Mouse (Mus musculus): ENCODE measurements around the gene Tbx3. TPM values are rescaled to one million over a fixed set of nuclear protein-coding genes. Genes with fewer than 3 reads are reported as not detected.

Tbx3 gene
- polyA plus RNA-seq, 1 experiment from 2014 or later, result 42.4 TPM

- peak overlapping the region; percentile 63 for H3K9ac ChIP-seq (replicated peaks)
Measured at GRCm38 (mm10) chr5:119681011-119681832, 10.8 kb downstream of the Tbx3 start.

GRCm38 (mm10) chr5:119681833-119682210 lies 11.4 kb downstream of the Tbx3 start:
- 25% methylated on average over 4 of the region's 4 CpGs for WGBS
- Histone ChIP-seq H3K27ac (peak overlapping the region; percentile 64; the same call in 1 of the 2 replicates), H3K9ac (replicated peaks) (no peak overlapping the region), H3K9me3 (no peaks in the 10 kb centered on the region), H3K36me3 (peaks cover 21% of the 10 kb centered on the region), H3K27me3 (peaks cover 93% of the 10 kb centered on the region), H3K4me1 (replicated peaks) (peaks cover 44% of the 10 kb centered on the region), H3K4me2 (peak overlapping the region; percentile 63), H3K4me3 (replicated peaks) (peak overlapping the region; percentile 40)
- ATAC-seq (ENCODE audit: insufficient number of reproducible peaks, insufficient read depth, low FRiP score, low TSS enrichment, low read depth), result no peak

More at GRCm38 (mm10) chr5:119681011-119681832, 10.8 kb downstream of the Tbx3 start:
- H3K4me2 ChIP-seq, result peak overlapping the region; percentile 63
- H3K4me1 ChIP-seq (replicated peaks), result peaks cover 42% of the 10 kb centered on the region
- peaks cover 93% of the 10 kb centered on the region for H3K27me3 ChIP-seq
- no peaks in the 10 kb centered on the region for H3K9me3 ChIP-seq
- H3K27ac ChIP-seq, result peak overlapping the region; percentile 80
- WGBS, result 17% methylated on average over 8 of the region's 8 CpGs
- ATAC-seq (ENCODE audit: insufficient number of reproducible peaks, insufficient read depth, low FRiP score, low TSS enrichment, low read depth), result no peak
- H3K4me3 ChIP-seq (replicated peaks), result peak overlapping the region; percentile 40
- H3K36me3 ChIP-seq, result peaks cover 21% of the 10 kb centered on the region

- peaks cover 21% of the 10 kb centered on the region for H3K36me3 ChIP-seq
- H3K9ac ChIP-seq (replicated peaks), result peak overlapping the region; percentile 48
- H3K27me3 ChIP-seq, result peaks cover 93% of the 10 kb centered on the region
- 9% methylated on average over 40 of the region's 40 CpGs for WGBS
- H3K4me3 ChIP-seq (replicated peaks), result peak overlapping the region; percentile 40
- ATAC-seq (ENCODE audit: insufficient number of reproducible peaks, insufficient read depth, low FRiP score, low TSS enrichment, low read depth), result no peak
- peaks cover 53% of the 10 kb centered on the region for H3K4me1 ChIP-seq (replicated peaks)
- peak overlapping the region; percentile 63 for H3K4me2 ChIP-seq
- peak overlapping the region; percentile 83 for H3K27ac ChIP-seq
- no peaks in the 10 kb centered on the region for H3K9me3 ChIP-seq
Measured at GRCm38 (mm10) chr5:119682646-119683515, 12.4 kb downstream of the Tbx3 start.

GRCm38 (mm10) chr5:119683861-119684260 lies 13.4 kb downstream of the Tbx3 start:
- H3K4me3 ChIP-seq (replicated peaks), result no peak overlapping the region
- ATAC-seq (ENCODE audit: insufficient number of reproducible peaks, insufficient read depth, low FRiP score, low TSS enrichment, low read depth), result no peak
- 33% methylated on average over 5 of the region's 5 CpGs for WGBS
- no peaks in the 10 kb centered on the region for H3K9me3 ChIP-seq
- H3K27me3 ChIP-seq, result peaks cover 93% of the 10 kb centered on the region
- H3K36me3 ChIP-seq, result peaks cover 16% of the 10 kb centered on the region
- peaks cover 59% of the 10 kb centered on the region for H3K4me1 ChIP-seq (replicated peaks)
- no peak overlapping the region; the same call in 1 of the 2 replicates for H3K4me2 ChIP-seq
- peak overlapping the region; percentile 83; the same call in 1 of the 2 replicates for H3K27ac ChIP-seq
- H3K9ac ChIP-seq (replicated peaks), result no peak overlapping the region

GRCm38 (mm10) chr5:119684701-119685391 lies 14.4 kb downstream of the Tbx3 start:
- WGBS, result 3% methylated on average over 15 of the region's 15 CpGs
- no peak overlapping the region for H3K27ac ChIP-seq
- ATAC-seq (ENCODE audit: insufficient number of reproducible peaks, insufficient read depth, low FRiP score, low TSS enrichment, low read depth), result no peak
- H3K9ac ChIP-seq (replicated peaks), result no peak overlapping the region
- H3K4me1 ChIP-seq (replicated peaks), result peaks cover 68% of the 10 kb centered on the region
- H3K4me2 ChIP-seq, result peak overlapping the region; percentile 56
- peaks cover 96% of the 10 kb centered on the region for H3K27me3 ChIP-seq
- H3K4me3 ChIP-seq (replicated peaks), result no peak overlapping the region
- peaks cover 16% of the 10 kb centered on the region for H3K36me3 ChIP-seq
- H3K9me3 ChIP-seq, result no peaks in the 10 kb centered on the region

- Histone ChIP-seq H3K9me3 (no peaks in the 10 kb centered on the region), H3K4me3 (replicated peaks) (peak overlapping the region; percentile 31), H3K4me2 (peak overlapping the region; percentile 56), H3K36me3 (peaks cover 11% of the 10 kb centered on the region), H3K9ac (replicated peaks) (0 out of 2 replicates have a peak overlapping the region, but pooled peaks have one; percentile 31), H3K27ac (peak overlapping the region; percentile 68), H3K4me1 (replicated peaks) (peaks cover 62% of the 10 kb centered on the region), H3K27me3 (peaks cover 96% of the 10 kb centered on the region)
- no peak for ATAC-seq (ENCODE audit: insufficient number of reproducible peaks, insufficient read depth, low FRiP score, low TSS enrichment, low read depth)
- 1% methylated on average over 22 of the region's 22 CpGs for WGBS
Measured at GRCm38 (mm10) chr5:119685446-119686198, 15.2 kb downstream of the Tbx3 start.

- 0 out of 2 replicates have a peak overlapping the region, but pooled peaks have one; percentile 31 for H3K9ac ChIP-seq (replicated peaks)
- H3K9me3 ChIP-seq, result no peaks in the 10 kb centered on the region
- peaks cover 6% of the 10 kb centered on the region for H3K36me3 ChIP-seq
- no peak for ATAC-seq (ENCODE audit: insufficient number of reproducible peaks, insufficient read depth, low FRiP score, low TSS enrichment, low read depth)
- 2% methylated on average over 30 of the region's 30 CpGs for WGBS
- H3K27ac ChIP-seq, result peak overlapping the region; percentile 72
- peaks cover 96% of the 10 kb centered on the region for H3K27me3 ChIP-seq
- peaks cover 56% of the 10 kb centered on the region for H3K4me1 ChIP-seq (replicated peaks)
- H3K4me3 ChIP-seq (replicated peaks), result peak overlapping the region; percentile 31
- H3K4me2 ChIP-seq, result peak overlapping the region; percentile 56
Measured at GRCm38 (mm10) chr5:119686199-119686964, 15.9 kb downstream of the Tbx3 start.

- 3% methylated on average over 36 of the region's 36 CpGs for WGBS
- Histone ChIP-seq H3K27me3 (peaks cover 94% of the 10 kb centered on the region), H3K9ac (replicated peaks) (no peak overlapping the region), H3K4me1 (replicated peaks) (peaks cover 51% of the 10 kb centered on the region), H3K4me3 (replicated peaks) (peak overlapping the region; percentile 9; the same call in 1 of the 2 replicates), H3K27ac (peak overlapping the region; percentile 72), H3K9me3 (no peaks in the 10 kb centered on the region), H3K4me2 (peak overlapping the region; percentile 56), H3K36me3 (peaks cover 6% of the 10 kb centered on the region)
- no peak for ATAC-seq (ENCODE audit: insufficient number of reproducible peaks, insufficient read depth, low FRiP score, low TSS enrichment, low read depth)
Measured at GRCm38 (mm10) chr5:119687005-119687855, 16.8 kb downstream of the Tbx3 start.

GRCm38 (mm10) chr5:119687856-119688206 lies 17.4 kb downstream of the Tbx3 start:
- Histone ChIP-seq H3K36me3 (peaks cover under 1% of the 10 kb centered on the region; the same call in 1 of the 2 replicates), H3K27me3 (peaks cover 93% of the 10 kb centered on the region), H3K9ac (replicated peaks) (no peak overlapping the region), H3K4me1 (replicated peaks) (peaks cover 45% of the 10 kb centered on the region), H3K9me3 (no peaks in the 10 kb centered on the region), H3K27ac (no peak overlapping the region), H3K4me2 (peak overlapping the region; percentile 56; the same call in 1 of the 2 replicates), H3K4me3 (replicated peaks) (0 out of 2 replicates have a peak overlapping the region, but pooled peaks have one; percentile 9)
- 7% methylated on average over 22 of the region's 22 CpGs for WGBS
- ATAC-seq (ENCODE audit: insufficient number of reproducible peaks, insufficient read depth, low FRiP score, low TSS enrichment, low read depth), result no peak

Data from limb, embryonic 12.5 days (tissue).